Mouse (Mus musculus) testis, adult 2 months (tissue): ENCODE measurements at regions not wholly inside any gene's neighbourhood (a gene's known extent, or its start where the extent isn't known, plus 50 kb on each side); places are given as distances from the start of the nearest gene placed in this dataset.

Experiments used
- H3K27ac ChIP-seq: fragments of 200-500 bp; 2 replicates; pipeline ENCODE4 v1.5.1; 2012; ENCODE audit warnings: low read depth, low read length; ENCODE audit not compliant: control insufficient read depth, insufficient read depth
- H3K27me3 ChIP-seq: fragments of 200-500 bp; 2 replicates; pipeline ENCODE4 v1.6.1; 2012; ENCODE audit warnings: mild to moderate bottlenecking, low read length, moderate library complexity; ENCODE audit not compliant: control insufficient read depth, insufficient read depth
- H3K36me3 ChIP-seq: fragments of 200-500 bp; 2 replicates; pipeline ENCODE4 v1.6.1; 2012; ENCODE audit warnings: mild to moderate bottlenecking, low read length; ENCODE audit not compliant: control insufficient read depth, insufficient read depth
- H3K4me1 ChIP-seq: fragments of 200-500 bp; 2 replicates; pipeline ENCODE4 v1.6.1; 2012; ENCODE audit warnings: low read length; ENCODE audit not compliant: control insufficient read depth, insufficient read depth
- H3K4me3 ChIP-seq: fragments of 200-500 bp; 2 replicates; pipeline ENCODE4 v1.5.1; 2012; ENCODE audit warnings: low read depth, mild to moderate bottlenecking, low read length, moderate library complexity, mixed read lengths; ENCODE audit not compliant: control insufficient read depth
- CTCF ChIP-seq: fragments of 200-500 bp; IDR thresholded peaks from 2 replicates; pipeline ENCODE4 v1.5.1; 2012; ENCODE audit warnings: low read depth, mild to moderate bottlenecking, inconsistent platforms, low read length, moderate library complexity; ENCODE audit not compliant: control insufficient read depth, insufficient read depth, insufficient replicate concordance
- POLR2A ChIP-seq: fragments of 200-500 bp; IDR thresholded peaks from 2 replicates; pipeline ENCODE4 v1.6.1; 2012; ENCODE audit warnings: low read depth, mild to moderate bottlenecking, inconsistent platforms, low read length, moderate library complexity; ENCODE audit not compliant: control insufficient read depth

DNA sequence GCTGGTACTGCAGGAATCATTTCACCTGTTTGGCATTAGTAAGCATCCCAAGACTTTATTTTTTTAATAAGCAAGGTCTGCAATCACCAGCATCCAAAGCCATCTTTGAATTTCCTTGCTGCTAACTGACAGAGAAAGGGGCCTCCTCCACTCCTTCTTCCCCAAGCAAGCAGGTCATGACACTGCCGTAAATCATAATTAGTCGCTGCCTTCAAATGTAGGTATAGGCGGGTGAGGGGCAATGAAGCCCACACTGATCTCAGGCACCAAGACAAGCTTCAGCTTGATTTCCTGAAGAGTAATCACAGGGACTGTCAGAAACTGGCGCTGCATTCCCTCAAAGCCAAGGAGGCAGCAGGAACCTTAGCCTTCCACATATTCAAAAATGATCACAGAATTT lies 73.3 kb upstream of the Ptprt start:
- TF ChIP-seq POLR2A (no peak), CTCF (no peak)
- H3K36me3 ChIP-seq, result no peaks in the 10 kb centered on the region
- no peaks in the 10 kb centered on the region for H3K27me3 ChIP-seq
- no peaks in the 10 kb centered on the region for H3K4me1 ChIP-seq
- H3K4me3 ChIP-seq, result no peak overlapping the region
- H3K27ac ChIP-seq, result no peak overlapping the region

DNA sequence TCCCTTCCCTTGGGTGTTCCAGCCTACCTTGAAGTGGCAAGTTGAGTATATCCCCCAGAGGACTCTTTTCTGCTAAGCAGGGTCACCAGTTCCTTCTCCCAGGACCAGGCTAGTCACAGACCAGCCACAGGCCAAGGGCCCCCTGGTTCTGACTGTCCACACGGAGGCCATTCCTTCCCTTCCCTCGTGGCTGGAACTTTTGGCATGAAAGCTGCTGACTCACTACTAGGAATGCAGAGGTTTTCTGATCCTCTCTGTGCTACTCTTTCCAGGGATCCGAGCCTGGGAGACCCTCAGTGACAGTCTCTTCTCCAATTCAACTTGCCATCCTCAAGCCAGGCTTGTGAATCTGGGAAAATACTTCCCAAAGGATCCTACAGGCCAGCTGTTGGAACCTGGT lies 59.1 kb upstream of the Ptprt start:
- Histone ChIP-seq H3K4me3 (no peak overlapping the region), H3K36me3 (no peaks in the 10 kb centered on the region), H3K27ac (no peak overlapping the region), H3K27me3 (no peaks in the 10 kb centered on the region), H3K4me1 (no peaks in the 10 kb centered on the region)
- TF ChIP-seq CTCF, result no peak
- TF ChIP-seq POLR2A, result no peak

- TF ChIP-seq CTCF (no peak), POLR2A (no peak)
- Histone ChIP-seq H3K36me3 (no peaks in the 10 kb centered on the region), H3K4me1 (no peaks in the 10 kb centered on the region), H3K27ac (no peak overlapping the region), H3K4me3 (no peak overlapping the region), H3K27me3 (no peaks in the 10 kb centered on the region)
Observed at GRCm38 (mm10) chr2:162718466-162718865, 57.5 kb upstream of the Ptprt start.

DNA sequence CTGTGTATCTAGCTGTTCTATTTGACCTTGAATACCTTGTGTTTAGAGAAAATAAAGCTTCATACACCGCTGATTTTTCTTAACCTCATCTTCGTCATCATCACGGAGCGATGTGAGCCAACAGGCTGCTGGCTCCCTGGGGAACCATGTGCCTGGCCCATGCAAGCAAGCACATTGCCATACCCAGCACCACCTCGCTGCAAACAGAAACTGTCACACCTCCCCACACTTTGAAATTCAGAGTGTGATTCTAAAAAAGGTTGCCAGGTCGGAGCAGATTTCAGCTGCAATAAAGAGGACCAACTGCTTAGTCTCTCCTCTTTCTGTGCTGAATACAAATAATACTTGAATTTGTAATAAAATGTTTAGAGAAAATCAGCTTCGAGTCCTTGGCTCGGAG lies 54.0 kb upstream of the Ptprt start:
- Histone ChIP-seq H3K36me3 (no peaks in the 10 kb centered on the region), H3K27ac (no peak overlapping the region), H3K4me1 (no peaks in the 10 kb centered on the region), H3K27me3 (no peaks in the 10 kb centered on the region), H3K4me3 (no peak overlapping the region)
- TF ChIP-seq POLR2A (no peak), CTCF (no peak)

GRCm38 (mm10) chr2:162712972-162713371 lies 52.0 kb upstream of the Ptprt start:
- TF ChIP-seq POLR2A (no peak), CTCF (no peak)
- H3K27me3 ChIP-seq, result no peaks in the 10 kb centered on the region
- H3K27ac ChIP-seq, result no peak overlapping the region
- H3K4me1 ChIP-seq, result no peaks in the 10 kb centered on the region
- no peaks in the 10 kb centered on the region for H3K36me3 ChIP-seq
- H3K4me3 ChIP-seq, result no peak overlapping the region

GRCm38 (mm10) chr2:162712394-162712793 lies 51.4 kb upstream of the Ptprt start:
- H3K4me1 ChIP-seq, result no peaks in the 10 kb centered on the region
- H3K27ac ChIP-seq, result no peak overlapping the region
- no peaks in the 10 kb centered on the region for H3K36me3 ChIP-seq
- TF ChIP-seq CTCF (no peak), POLR2A (no peak)
- H3K4me3 ChIP-seq, result no peak overlapping the region
- no peaks in the 10 kb centered on the region for H3K27me3 ChIP-seq
